8 mouse cellular contexts compared by ENCODE assay signal in genomic region chr3:30792737-30793402, GRCm38 (mm10). TPM values are rescaled to one million over a fixed set of nuclear protein-coding genes. Genes with fewer than 3 reads are reported as not detected.
A peak's percentile ranks its signal among the peaks of the same experiment; 100 is the strongest.
DNase-seq lines count a peak whose midpoint lies in the region; ATAC-seq and TF ChIP-seq lines count a peak whose summit lies in the region.

TSS of gene Sec62 (plus strand) at chr3:30792875.

- H3K79me2 ChIP-seq in CH12.LX (replicated peaks; ENCODE audit: control insufficient read depth, extremely low read depth, insufficient read depth, poor library complexity, severe bottlenecking): peaks cover 27% of the 10 kb centered on the region

- in situ Hi-C loops in CH12.LX (cut with MboI; ENCODE audit: low pct_ligation_motif_present, low pct_unique_long_range_greater_than_20kb, low sequenced_read_pairs): no loop called here

- H3K27me3 ChIP-seq in CH12.LX (replicated peaks): peaks cover 5% of the 10 kb centered on the region
- H3K27me3 ChIP-seq in forebrain, embryonic 12.5 days: no peaks in the 10 kb centered on the region
- no peaks in the 10 kb centered on the region for H3K27me3 ChIP-seq in heart, postnatal 0 days (ENCODE audit: control insufficient read depth, insufficient read depth, low read length)
- H3K27me3 ChIP-seq in liver, embryonic 16.5 days (ENCODE audit: control insufficient read depth, insufficient read depth, low read depth, low read length): no peaks in the 10 kb centered on the region
- no peaks in the 10 kb centered on the region for H3K27me3 ChIP-seq in neural tube, embryonic 13.5 days
- H3K27me3 ChIP-seq in testis, adult 2 months (ENCODE audit: control insufficient read depth, insufficient read depth, low read length): no peaks in the 10 kb centered on the region

- H3K4me3 ChIP-seq in CH12.LX (replicated peaks in 1 of 3; ENCODE audit: low read depth in 2 of 3, low read length in 2 of 3, poor library complexity in 1 of 3): peak within 1 kb of the TSS; percentile 76 to 88 (median 82)
- peak within 1 kb of the TSS; percentile 98 for H3K4me3 ChIP-seq in forebrain, embryonic 12.5 days (replicated peaks)
- peak within 1 kb of the TSS; percentile 98 for H3K4me3 ChIP-seq in heart, postnatal 0 days (ENCODE audit: low read depth, low read length)
- H3K4me3 ChIP-seq in liver, embryonic 16.5 days (ENCODE audit: low read depth, low read length): peak within 1 kb of the TSS; percentile 99
- peak within 1 kb of the TSS; percentile 83 for H3K4me3 ChIP-seq in neural tube, embryonic 13.5 days
- H3K4me3 ChIP-seq in testis, adult 2 months (ENCODE audit: control insufficient read depth, low read depth, low read length): peak within 1 kb of the TSS; percentile 94

- TF ChIP-seq POLR2A in CH12.LX (IDR thresholded peaks at IDR 0.05; ENCODE audit: low read depth, low read length): peak; percentile 94
- peak; percentile 90 for TF ChIP-seq POLR2A in testis, adult 2 months (IDR thresholded peaks at IDR 0.05; ENCODE audit: control insufficient read depth, low read depth, low read length)

- dilution Hi-C loops in CH12.LX (cut with MboI; ENCODE audit: extremely low pct_ligation_motif_present, extremely low pct_unique_long_range_greater_than_20kb, low sequenced_read_pairs): no loop called here

- no peak for TF ChIP-seq CTCF in CH12.LX (conservative IDR thresholded peaks at IDR 0.05 in 1 of 2, IDR thresholded peaks at IDR 0.05 in 1 of 2; ENCODE audit: low read depth in 2 of 2, low read length in 2 of 2)
- TF ChIP-seq CTCF in heart, postnatal 0 days (IDR thresholded peaks at IDR 0.05; ENCODE audit: low read depth): no peak
- no peak for TF ChIP-seq CTCF in testis, adult 2 months (IDR thresholded peaks at IDR 0.05; ENCODE audit: control insufficient read depth, insufficient read depth, insufficient replicate concordance, low read depth, low read length)

- DNase-seq in CH12.LX (ENCODE audit: extremely low read depth): peak; percentile 83
- DNase-seq in c-Kit-positive CD71-positive TER-119-negative erythroid progenitor cells, embryonic 14.5 days (ENCODE audit: low read depth): peak; percentile 78
- peak; percentile 87 for DNase-seq in heart, postnatal 0 days (ENCODE audit: low spot score)
- DNase-seq in kidney, postnatal 4 days: peak; percentile 96 to 97

- WGBS in forebrain, embryonic 12.5 days: under 1% methylated on average over 56 of the region's 62 CpGs
- under 1% methylated on average over 48 of the region's 62 CpGs for WGBS in heart, postnatal 0 days
- under 1% methylated on average over 59 of the region's 62 CpGs for WGBS in liver, embryonic 16.5 days (ENCODE audit: insufficient replicate concordance)
- WGBS in neural tube, embryonic 13.5 days: under 1% methylated on average over 62 of the region's 62 CpGs

- no peak for TF ChIP-seq RAD21 in CH12.LX (IDR thresholded peaks at IDR 0.05; ENCODE audit: low read depth, low read length)

- H3K27ac ChIP-seq in CH12.LX (ENCODE audit: insufficient read depth, low read depth): 0 out of 2 replicates have a peak within 1 kb of the TSS, but pooled peaks have one; percentile 15
- H3K27ac ChIP-seq in forebrain, embryonic 12.5 days: peak within 1 kb of the TSS; percentile 94
- peak within 1 kb of the TSS; percentile 92 for H3K27ac ChIP-seq in heart, postnatal 0 days (ENCODE audit: low read depth)
- H3K27ac ChIP-seq in liver, embryonic 16.5 days (ENCODE audit: low read length): peak within 1 kb of the TSS; percentile 84
- peak within 1 kb of the TSS; percentile 95 for H3K27ac ChIP-seq in neural tube, embryonic 13.5 days (replicated peaks)
- H3K27ac ChIP-seq in testis, adult 2 months (ENCODE audit: control insufficient read depth, insufficient read depth, low read depth, low read length): peak within 1 kb of the TSS; percentile 98

- H3K9ac ChIP-seq in CH12.LX (ENCODE audit: insufficient read depth, low read depth): peak within 1 kb of the TSS; percentile 94
- peak within 1 kb of the TSS; percentile 97 for H3K9ac ChIP-seq in forebrain, embryonic 12.5 days
- H3K9ac ChIP-seq in heart, postnatal 0 days (replicated peaks; ENCODE audit: low read depth, low read length): peak within 1 kb of the TSS; percentile 100
- H3K9ac ChIP-seq in liver, embryonic 16.5 days (ENCODE audit: low read depth, low read length): peak within 1 kb of the TSS; percentile 100
- H3K9ac ChIP-seq in neural tube, embryonic 13.5 days: peak within 1 kb of the TSS; percentile 92

- H3K4me1 ChIP-seq in CH12.LX (ENCODE audit: control insufficient read depth in 1 of 2, insufficient read depth in 2 of 2): peaks cover 0 to 19% of the 10 kb centered on the region in 2 experiments; a peak in 1 of 4 replicates
- peaks cover 6% of the 10 kb centered on the region for H3K4me1 ChIP-seq in forebrain, embryonic 12.5 days
- H3K4me1 ChIP-seq in heart, postnatal 0 days (ENCODE audit: control insufficient read depth, insufficient read depth): peaks cover 6% of the 10 kb centered on the region; the same call in 1 of the 2 replicates
- H3K4me1 ChIP-seq in liver, embryonic 16.5 days (ENCODE audit: control insufficient read depth, low read depth, low read length): peaks cover 7% of the 10 kb centered on the region; the same call in 1 of the 2 replicates
- peaks cover 18% of the 10 kb centered on the region for H3K4me1 ChIP-seq in neural tube, embryonic 13.5 days (replicated peaks)
- peaks cover 2% of the 10 kb centered on the region for H3K4me1 ChIP-seq in testis, adult 2 months (ENCODE audit: control insufficient read depth, insufficient read depth, low read length)

- peak; percentile 98 for ATAC-seq in forebrain, embryonic 12.5 days (ENCODE audit: low FRiP score)
- ATAC-seq in heart, postnatal 0 days (ENCODE audit: insufficient read depth, low read depth): peak; percentile 97
- peak; percentile 91 for ATAC-seq in liver, embryonic 16.5 days (ENCODE audit: low read depth)
- peak; percentile 99 for ATAC-seq in neural tube, embryonic 13.5 days (ENCODE audit: low read depth)

- H3K9me3 ChIP-seq in CH12.LX (replicated peaks; ENCODE audit: low read length): no peaks in the 10 kb centered on the region
- H3K9me3 ChIP-seq in forebrain, embryonic 12.5 days: no peaks in the 10 kb centered on the region
- H3K9me3 ChIP-seq in heart, postnatal 0 days (replicated peaks; ENCODE audit: control insufficient read depth, low read length): no peaks in the 10 kb centered on the region
- H3K9me3 ChIP-seq in liver, embryonic 16.5 days (replicated peaks; ENCODE audit: control insufficient read depth, low read length): no peaks in the 10 kb centered on the region
- H3K9me3 ChIP-seq in neural tube, embryonic 13.5 days: no peaks in the 10 kb centered on the region

- H3K4me2 ChIP-seq in CH12.LX (ENCODE audit: insufficient read depth, low read depth, poor library complexity, severe bottlenecking): peak within 1 kb of the TSS; percentile 70
- peak within 1 kb of the TSS; percentile 77 for H3K4me2 ChIP-seq in forebrain, embryonic 12.5 days
- H3K4me2 ChIP-seq in heart, postnatal 0 days (ENCODE audit: low read depth, low read length): peak within 1 kb of the TSS; percentile 93
- H3K4me2 ChIP-seq in liver, embryonic 16.5 days (ENCODE audit: low read depth, low read length): peak within 1 kb of the TSS; percentile 74
- peak within 1 kb of the TSS; percentile 76 for H3K4me2 ChIP-seq in neural tube, embryonic 13.5 days

- peaks cover 0 to 2% of the 10 kb centered on the region in 2 experiments for H3K36me3 ChIP-seq in CH12.LX (replicated peaks in 1 of 2; ENCODE audit: control insufficient read depth in 1 of 2, insufficient read depth in 1 of 2, low read length in 1 of 2)
- H3K36me3 ChIP-seq in forebrain, embryonic 12.5 days (replicated peaks): no peaks in the 10 kb centered on the region
- no peaks in the 10 kb centered on the region for H3K36me3 ChIP-seq in heart, postnatal 0 days (replicated peaks; ENCODE audit: control insufficient read depth, insufficient read depth, low read length)
- no peaks in the 10 kb centered on the region for H3K36me3 ChIP-seq in liver, embryonic 16.5 days (ENCODE audit: control insufficient read depth, insufficient read depth)
- no peaks in the 10 kb centered on the region for H3K36me3 ChIP-seq in neural tube, embryonic 13.5 days
- no peaks in the 10 kb centered on the region for H3K36me3 ChIP-seq in testis, adult 2 months (ENCODE audit: control insufficient read depth, insufficient read depth, low read length)

- no peak for TF ChIP-seq EP300 in CH12.LX (IDR thresholded peaks at IDR 0.05; ENCODE audit: low read length)
- TF ChIP-seq EP300 in heart, postnatal 0 days (IDR thresholded peaks at IDR 0.05; ENCODE audit: low read depth): peak; percentile 64; the same call in 1 of the 2 replicates

TF ChIP-seq in CH12.LX, 34 proteins besides CTCF, POLR2A, EP300 and RAD21 (continues in another document):
- peak; percentile 92 for TF ChIP-seq ZMIZ1 (IDR thresholded peaks at IDR 0.05; ENCODE audit: low read depth, low read length)
- TF ChIP-seq ZKSCAN1 (IDR thresholded peaks at IDR 0.05; ENCODE audit: borderline replicate concordance, low read depth, low read length): no peak
- no peak; the same call in 1 of the 2 replicates for TF ChIP-seq E2F4 (IDR thresholded peaks at IDR 0.05; ENCODE audit: insufficient replicate concordance, low read depth, low read length)
- peak; percentile 59; the same call in 1 of the 2 replicates for TF ChIP-seq KAT2A (IDR thresholded peaks at IDR 0.05; ENCODE audit: insufficient replicate concordance, low read length)
- no peak; the same call in 1 of the 2 replicates for TF ChIP-seq MEF2A (IDR thresholded peaks at IDR 0.05; ENCODE audit: borderline replicate concordance, low read depth, low read length)
- no peak for TF ChIP-seq CHD1 (IDR thresholded peaks at IDR 0.05; ENCODE audit: low read depth, low read length)
- peak; percentile 70; the same call in 1 of the 2 replicates for TF ChIP-seq MXI1 (IDR thresholded peaks at IDR 0.05; ENCODE audit: low read depth, low read length)
- no peak for TF ChIP-seq SMC3 (IDR thresholded peaks at IDR 0.05; ENCODE audit: low read depth, low read length)
- TF ChIP-seq USF2 (conservative IDR thresholded peaks at IDR 0.05; ENCODE audit: low read depth, low read length): peak; percentile 51; the same call in 1 of the 2 replicates
- TF ChIP-seq USF1 (IDR thresholded peaks at IDR 0.05; ENCODE audit: low read depth, low read length): peak; percentile 66
- TF ChIP-seq ZNF384 (IDR thresholded peaks at IDR 0.05; ENCODE audit: low read depth, low read length): no peak
- no peak for TF ChIP-seq ETS1 (conservative IDR thresholded peaks at IDR 0.05; ENCODE audit: low read depth, low read length)

RNA-seq across cellular contexts. Expression of gene Sec62, which starts in this region (rescaled TPM):
- total RNA-seq in CH12.LX (2012; rRNA removed) (26.2 and 28.5 TPM in 2 replicates), CH12.LX (2014; rRNA removed) (56.6 and 65.0 TPM in 2 replicates)
- 57.6 and 64.5 TPM in 2 replicates for polyA plus RNA-seq in CH12.LX (2012; ENCODE audit: insufficient read length, low read depth)
- polyA plus RNA-seq in forebrain, embryonic 12.5 days (2016; fragmentation: Nextera tagmentation; extraction: Ambion mirVana): 80.9 and 86.9 TPM in 2 replicates
- total RNA-seq in heart, postnatal 0 days (2014; rRNA removed; ENCODE audit: low replicate concordance): 17.7 and 27.7 TPM in 2 replicates
- 76.0 and 79.1 TPM in 2 replicates for polyA plus RNA-seq in heart, postnatal 0 days (2015; fragmentation: Nextera tagmentation; extraction: Ambion mirVana)
- 45.1 and 51.3 TPM in 2 replicates for polyA plus RNA-seq in liver, embryonic 16.5 days (2015; fragmentation: Nextera tagmentation; extraction: Ambion mirVana)
- polyA plus RNA-seq in neural tube, embryonic 13.5 days (2015; fragmentation: Nextera tagmentation; extraction: Ambion mirVana): 90.5 and 91.9 TPM in 2 replicates
- 6.7 and 9.0 TPM in 2 replicates for polyA plus RNA-seq in testis, adult 2 months (2012; rRNA removed)

Comparison
In these comparisons a context has a peak if more than half of its experiments do, and no peak if none do; other contexts are left out.
1. Peak in every context shown above with its lines: DNase-seq, ATAC-seq, H3K4me3 ChIP-seq and H3K27ac ChIP-seq.
2. H3K27ac ChIP-seq: peak in every context shown above with its lines; median percentile 98 in testis, adult 2 months; 95 in neural tube, embryonic 13.5 days; 94 in forebrain, embryonic 12.5 days; 92 in heart, postnatal 0 days; 84 in liver, embryonic 16.5 days; 15 in CH12.LX.